Mouse (Mus musculus) frontal cortex, postnatal 36 days (tissue): Measurements from ENCODE around the gene Usp20.

Source experiments
- DNase-seq, 2 experiments: peaks; one replicate each; pipeline ENCODE4 v3.0.0; 2022; ENCODE audit warnings: low spot score in 2 of 2

The Usp20 gene

DNA sequence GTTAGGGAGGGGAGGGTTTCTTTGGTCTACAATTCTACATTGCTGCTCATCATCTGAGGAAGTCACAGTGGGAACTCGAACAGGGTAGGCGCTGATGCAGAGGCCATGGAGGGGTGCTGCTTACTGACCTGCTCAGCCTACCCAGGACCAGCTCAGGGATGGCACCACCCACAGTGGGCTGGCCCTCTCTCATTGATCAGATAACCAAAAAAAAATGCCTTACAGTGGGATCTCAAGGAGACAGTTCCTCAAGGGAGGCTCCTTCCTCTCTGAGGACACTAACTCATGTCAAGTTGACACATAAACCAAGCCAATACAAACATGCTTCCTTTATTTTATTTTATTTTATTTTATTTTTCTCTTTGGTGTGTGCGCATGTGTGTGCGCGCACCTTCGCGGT is 87.4 kb downstream of the Usp20 start:
- DNase-seq = no peak
